Mouse (Mus musculus) embryo, embryonic 9.5 days (tissue): ENCODE data around the gene Asb16.

Source experiments
- DNase-seq: peaks from one replicate; pipeline ENCODE4 v3.0.0-alpha.2; 2017; ENCODE audit errors: extremely low spot score

Gene Asb16

DNA sequence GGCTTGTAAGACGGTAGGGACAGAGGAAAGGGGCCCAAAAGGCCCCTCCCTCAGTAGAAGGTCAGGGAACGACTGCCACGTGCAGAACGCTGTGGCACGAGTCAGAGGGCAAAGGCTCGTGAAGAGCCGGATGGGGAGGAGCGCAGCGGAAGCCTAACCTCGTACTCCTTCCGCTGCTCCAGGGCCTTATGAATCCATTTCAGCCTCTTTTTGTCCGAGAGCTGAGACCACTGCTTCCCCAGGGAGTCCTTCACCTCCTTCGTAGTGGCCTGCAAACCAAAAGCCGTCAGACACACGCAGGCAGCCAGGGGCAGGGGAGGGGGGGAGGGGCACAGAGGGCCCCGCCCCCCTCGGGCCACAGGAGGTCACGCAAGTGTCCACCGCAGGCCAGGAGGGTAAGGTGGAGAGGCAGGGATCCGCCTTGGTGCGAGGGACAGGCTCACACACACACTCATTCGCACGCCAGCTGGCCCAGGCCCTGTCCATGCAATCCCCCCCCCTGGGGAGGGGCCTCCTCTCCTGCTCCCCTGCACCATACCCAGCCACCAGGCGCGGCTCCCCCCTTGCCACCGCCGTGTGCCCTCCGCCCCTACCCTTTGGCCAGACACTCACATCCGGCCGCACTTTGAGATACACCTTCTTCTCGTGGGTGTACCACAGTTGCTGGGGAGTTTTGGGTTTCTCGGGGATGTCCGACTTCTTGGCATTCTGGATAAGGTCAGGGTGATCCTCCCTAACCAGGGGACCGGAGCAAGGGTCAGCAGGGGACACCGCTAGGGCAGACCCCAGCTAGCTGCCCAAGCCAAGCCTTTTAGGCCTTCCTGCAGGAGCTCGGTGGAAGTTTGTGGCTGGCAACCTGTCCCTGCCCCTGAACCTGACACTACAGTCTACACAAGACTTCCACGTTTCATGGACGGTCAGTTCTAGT, 42.5 kb downstream of the Asb16 start:
- no peak for DNase-seq

DNA sequence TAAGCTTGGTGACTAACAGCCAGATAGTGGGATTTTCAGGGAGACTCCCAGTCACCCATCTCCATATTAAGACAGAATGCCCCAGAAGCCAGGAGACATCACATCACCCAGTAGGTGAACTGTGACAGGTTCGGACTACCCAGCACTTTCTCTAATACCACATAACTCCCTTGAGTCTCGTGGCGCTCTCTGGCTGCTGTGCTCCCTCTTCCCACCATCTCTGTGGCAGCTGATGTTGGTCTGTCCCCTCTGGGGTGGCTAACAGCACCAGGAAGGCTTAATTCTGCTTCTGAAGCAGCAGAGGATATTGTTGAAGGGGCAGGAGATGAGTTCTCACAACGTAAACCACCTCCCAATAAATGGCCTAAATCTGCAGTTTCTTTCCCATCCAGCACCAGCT, 43.4 kb downstream of the Asb16 start:
- no peak for DNase-seq

DNA sequence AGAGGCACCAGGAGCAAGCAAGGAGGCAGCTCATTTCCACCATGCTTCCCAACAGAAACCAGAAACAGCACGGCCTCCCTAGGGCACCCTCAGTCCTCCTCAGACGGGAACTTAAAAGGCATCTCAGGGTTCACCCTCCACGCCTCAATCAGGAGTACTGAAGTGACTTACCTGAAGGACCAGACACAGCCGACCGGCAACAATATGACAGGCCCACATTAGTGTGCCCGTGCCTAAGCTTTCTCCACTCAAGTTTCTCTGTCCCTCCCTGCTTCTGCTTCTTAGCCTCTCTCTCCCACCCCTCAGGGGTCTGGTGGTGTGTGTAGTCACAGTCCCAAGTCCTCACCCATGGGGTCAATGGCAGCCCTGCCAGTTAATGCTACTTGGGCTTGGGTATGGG, 44.0 kb downstream of the Asb16 start:
- no peak for DNase-seq

DNA sequence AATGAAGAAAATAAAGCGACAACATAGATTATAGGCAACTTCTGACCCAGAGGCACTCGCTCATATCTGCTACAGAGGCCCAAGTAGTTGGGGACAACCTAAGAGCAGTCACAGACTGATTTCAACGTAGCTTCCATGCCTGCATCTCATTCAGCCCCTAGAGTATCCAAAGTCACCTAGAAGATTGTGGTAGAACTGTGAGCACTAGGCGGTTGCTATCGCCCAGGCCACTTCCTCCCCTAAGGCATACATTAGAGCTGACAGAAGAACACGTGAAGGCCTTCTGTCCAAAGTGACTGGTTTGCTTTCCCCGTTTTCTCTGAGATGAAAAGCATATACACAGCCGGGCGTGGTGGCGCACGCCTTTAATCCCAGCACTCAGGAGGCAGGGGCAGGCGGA, 45.8 kb downstream of the Asb16 start:
- DNase-seq: no peak

GRCm38 (mm10) chr11:102315690-102316571, 47.4 kb downstream of the Asb16 start:
- DNase-seq: no peak

- peak; percentile 89 for DNase-seq
Observed at GRCm38 (mm10) chr11:102316572-102317297, 48.2 kb downstream of the Asb16 start.

DNA sequence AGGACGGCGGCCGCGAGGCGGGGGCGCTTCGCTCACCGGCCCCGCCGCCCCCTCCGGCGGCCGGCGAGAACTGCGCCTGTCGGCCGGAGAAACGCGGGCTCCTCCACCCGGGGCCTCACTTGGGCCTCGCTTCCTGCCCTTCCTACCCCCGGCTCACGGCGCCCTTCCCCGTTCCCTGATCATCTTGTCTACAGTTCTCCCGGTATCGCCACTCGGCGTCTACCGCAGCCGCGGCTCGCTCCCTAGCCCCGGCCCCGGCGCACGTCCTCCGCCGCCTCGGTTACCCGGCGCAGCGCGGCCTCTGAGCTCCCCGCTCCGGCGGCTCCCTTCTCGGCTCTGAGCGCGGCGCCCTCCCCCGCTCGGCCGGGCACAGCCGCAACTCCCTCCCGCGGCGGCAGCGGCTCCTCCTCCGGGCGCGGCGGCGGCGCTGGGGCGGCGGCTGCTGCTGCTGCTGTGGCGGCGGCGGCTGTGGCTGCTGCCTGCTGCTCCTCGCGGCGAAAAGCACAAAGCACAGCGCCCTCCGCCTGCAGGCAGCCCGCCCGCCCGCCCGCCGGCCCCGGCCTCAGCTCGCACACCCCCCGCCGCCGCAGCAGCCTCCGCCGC, 48.9 kb downstream of the Asb16 start:
- DNase-seq: peak; percentile 76

GRCm38 (mm10) chr11:102317901-102318575, 49.5 kb downstream of the Asb16 start:
- DNase-seq: peak; percentile 87

DNA sequence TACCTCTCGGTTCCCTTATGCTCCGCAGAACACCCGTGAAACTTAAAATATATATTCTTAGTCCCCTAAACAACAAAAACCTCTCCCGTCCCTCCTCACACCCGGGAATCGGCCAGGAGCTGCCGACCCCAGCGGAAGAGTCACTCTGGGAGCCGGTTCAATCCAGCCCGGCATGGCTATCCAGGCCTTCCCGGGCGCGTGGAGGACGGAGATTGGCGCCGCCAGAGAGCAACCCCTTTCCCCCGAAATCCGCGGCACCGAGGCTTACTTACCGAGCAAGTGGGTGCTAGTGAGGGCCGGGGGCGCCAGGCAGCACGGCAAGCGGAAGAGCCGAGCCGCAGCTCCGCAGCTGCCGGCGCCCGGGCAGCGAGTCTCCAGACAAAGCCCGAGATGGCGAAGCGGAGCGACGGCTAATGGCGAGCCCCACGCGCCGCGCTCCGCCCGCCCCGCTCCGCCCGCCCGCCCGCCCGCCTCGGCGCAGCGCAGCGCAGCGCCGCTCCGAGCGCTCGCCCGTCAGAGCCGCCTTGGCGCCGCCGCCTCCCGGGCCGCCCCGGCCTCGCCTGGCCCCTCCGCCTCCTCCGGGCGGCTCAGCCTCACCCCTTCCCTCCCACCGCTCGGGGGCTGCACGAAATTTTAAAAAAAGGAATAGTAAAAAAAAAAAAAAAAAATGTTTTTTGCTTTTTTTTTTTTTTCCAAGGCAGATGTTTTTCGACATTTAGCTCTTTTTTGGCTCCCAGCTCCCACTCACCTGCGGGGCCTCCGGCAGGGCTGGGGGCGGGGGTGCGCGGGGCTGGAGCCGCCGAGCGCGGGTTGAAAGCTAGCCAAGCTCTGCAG, 50.2 kb downstream of the Asb16 start:
- DNase-seq: no peak

DNA sequence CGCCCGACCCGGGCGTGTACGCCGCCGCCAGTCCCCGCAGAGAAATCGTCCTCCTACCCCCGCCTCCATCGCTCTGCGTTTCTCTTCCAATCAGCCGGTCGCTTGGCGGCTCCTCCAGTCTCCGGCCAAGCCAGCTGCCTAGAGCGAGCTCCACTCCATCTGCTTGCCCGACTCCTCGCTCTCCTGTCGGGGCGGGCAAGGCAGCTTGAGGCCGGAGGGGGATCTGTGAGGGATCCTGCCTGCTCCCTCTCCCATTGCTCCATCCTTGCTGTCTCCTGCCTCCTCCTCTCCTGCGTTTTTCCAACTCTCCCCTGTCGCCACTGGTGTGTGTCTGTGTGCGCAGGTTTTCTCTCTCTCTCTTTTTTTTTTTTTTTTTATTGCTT, 50.9 kb downstream of the Asb16 start, which contains the start of gene Ubtf:
Gene Ubtf, minus strand, starts transcription at position 333 of the 383 bp plus-strand sequence.
- peak; percentile 78 for DNase-seq

GRCm38 (mm10) chr11:102319941-102320685, 51.6 kb downstream of the Asb16 start:
- peak; percentile 82 for DNase-seq

- DNase-seq: no peak
Observed at GRCm38 (mm10) chr11:102320686-102321005, 52.1 kb downstream of the Asb16 start.

GRCm38 (mm10) chr11:102321931-102322330, 53.4 kb downstream of the Asb16 start:
- DNase-seq: no peak

GRCm38 (mm10) chr11:102323516-102323915, 55.0 kb downstream of the Asb16 start:
- no peak for DNase-seq

- DNase-seq: no peak
Observed at GRCm38 (mm10) chr11:102327250-102327649, 58.7 kb downstream of the Asb16 start.

GRCm38 (mm10) chr11:102327839-102328238, 59.3 kb downstream of the Asb16 start:
- DNase-seq: no peak
